Mouse (Mus musculus): ENCODE measurements around the gene Cntn1.
"Not testable (repeated sequence)": the region's sequence is repeated elsewhere in the genome, so short reads cannot be mapped to it uniquely, and the experiment has no call there.

Gene Cntn1

DNA sequence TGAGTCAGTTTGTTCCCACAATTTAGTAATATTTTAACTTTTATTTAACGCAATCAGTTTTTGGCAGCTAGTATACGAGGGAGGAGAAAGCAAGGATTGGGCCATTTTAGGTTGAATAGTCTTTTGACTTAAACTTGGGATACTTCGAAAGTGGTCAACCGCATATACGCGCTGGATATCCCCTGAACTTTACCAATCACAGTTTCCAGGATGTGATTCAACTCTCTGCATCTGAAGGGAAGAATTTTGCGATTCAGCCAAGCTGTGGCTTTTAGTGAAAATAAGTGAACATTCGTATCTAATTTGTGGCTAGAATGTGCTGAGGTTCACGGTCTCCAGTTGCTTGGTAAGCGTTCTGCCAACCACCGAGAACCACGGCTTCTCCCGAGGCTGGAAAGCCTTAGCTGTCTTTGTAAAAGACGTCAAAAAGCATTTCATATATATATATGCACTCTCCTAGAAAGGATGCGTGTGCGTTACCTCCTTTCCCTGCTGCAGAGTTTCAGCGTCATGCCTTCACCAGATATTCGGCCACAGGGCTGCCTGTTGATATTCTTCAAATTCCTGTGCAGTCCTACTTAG lies 217.9 kb downstream of the Cntn1 start:
- no peak for ATAC-seq (ENCODE audit: low TSS enrichment)

DNA sequence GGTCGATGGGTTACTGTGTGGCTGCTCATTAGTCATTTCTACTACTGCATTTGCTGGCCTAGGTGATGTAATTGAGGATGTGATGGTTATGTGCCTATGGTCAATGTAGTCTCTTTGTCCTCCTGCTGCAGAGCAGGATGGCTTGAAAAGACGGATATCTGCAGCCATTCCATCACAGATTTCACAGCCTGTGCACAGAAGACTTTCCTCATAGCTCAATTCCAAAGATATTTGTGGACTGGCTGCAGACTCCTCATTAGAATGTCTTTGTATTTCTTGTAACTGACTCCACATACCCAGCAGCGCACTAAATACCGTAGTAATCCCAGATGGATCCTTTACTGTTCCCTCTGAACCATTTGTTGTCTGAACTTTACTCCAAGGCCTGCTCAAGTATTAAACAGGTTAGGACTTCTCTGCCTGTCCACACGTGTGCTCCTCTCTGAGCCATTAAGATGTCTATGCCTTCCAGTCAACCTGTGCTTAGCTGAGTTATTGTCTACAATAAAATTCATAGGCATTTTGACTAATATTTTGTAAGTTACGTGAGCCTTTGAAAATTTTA lies 220.9 kb downstream of the Cntn1 start:
- ATAC-seq (ENCODE audit: low TSS enrichment) = no peak

DNA sequence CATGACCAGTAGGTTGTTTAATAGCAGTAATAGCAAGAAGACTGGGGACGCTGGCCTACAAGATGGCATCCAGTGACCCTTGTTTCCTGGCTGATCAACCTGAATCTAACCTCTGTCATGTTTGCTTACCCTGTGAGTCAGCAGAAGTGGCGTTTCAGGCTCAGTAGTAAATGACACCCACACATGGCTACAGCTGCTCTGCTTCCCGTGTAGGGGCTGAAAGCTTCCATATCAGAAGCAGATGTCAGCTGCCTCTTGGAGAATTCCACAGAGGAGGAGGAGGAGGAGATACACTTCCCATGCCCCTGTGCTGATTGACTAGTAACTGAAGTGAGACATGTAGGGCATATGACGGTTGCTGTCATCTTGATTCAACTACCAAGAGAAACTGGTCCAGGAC lies 225.9 kb downstream of the Cntn1 start:
- ATAC-seq (ENCODE audit: low TSS enrichment) = peak; percentile 73

- ATAC-seq (ENCODE audit: low TSS enrichment) = no peak
Observed at GRCm38 (mm10) chr15:92277984-92278383, 227.0 kb downstream of the Cntn1 start.

DNA sequence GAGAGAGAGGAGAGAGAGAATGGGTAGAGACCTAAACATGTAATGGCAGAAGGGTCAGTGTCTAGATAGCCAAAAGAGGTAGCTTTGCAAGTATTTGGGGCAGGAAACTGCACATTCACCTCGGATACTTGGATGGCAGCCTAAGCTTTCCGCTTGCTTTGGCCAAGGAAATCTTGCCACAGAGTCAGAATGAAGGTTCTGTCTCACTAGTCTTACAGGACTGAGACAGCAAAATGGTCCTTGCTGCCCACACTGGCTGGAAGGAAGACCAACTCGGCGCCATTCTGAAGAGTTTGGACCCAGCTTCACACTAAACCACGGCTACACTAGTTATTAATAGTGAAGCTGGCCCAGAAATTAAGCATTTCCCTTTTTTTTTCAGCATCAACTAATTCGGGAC lies 230.0 kb downstream of the Cntn1 start:
- no peak for ATAC-seq (ENCODE audit: low TSS enrichment)

- ATAC-seq (ENCODE audit: low TSS enrichment) = no peak
Observed at GRCm38 (mm10) chr15:92287616-92288015, 236.7 kb downstream of the Cntn1 start.

DNA sequence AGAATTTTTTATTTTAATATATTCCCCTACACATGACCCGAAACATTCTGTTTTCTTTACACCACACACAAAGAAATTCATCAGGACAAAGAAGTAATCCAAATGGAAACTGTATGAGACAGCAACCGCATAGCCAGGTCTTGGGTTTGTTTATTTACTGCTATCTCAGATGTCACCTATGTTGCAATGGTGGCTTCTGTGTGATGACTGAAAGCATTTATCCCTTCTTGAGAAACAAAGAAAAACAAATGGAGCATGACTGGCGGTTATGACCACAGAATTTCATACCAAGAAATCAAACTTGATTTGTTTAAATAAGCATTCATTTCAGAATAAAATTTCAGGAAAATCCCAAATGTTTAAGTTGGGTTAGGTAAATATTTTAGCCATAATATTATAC lies 245.5 kb downstream of the Cntn1 start:
- no peak for ATAC-seq (ENCODE audit: low TSS enrichment)

DNA sequence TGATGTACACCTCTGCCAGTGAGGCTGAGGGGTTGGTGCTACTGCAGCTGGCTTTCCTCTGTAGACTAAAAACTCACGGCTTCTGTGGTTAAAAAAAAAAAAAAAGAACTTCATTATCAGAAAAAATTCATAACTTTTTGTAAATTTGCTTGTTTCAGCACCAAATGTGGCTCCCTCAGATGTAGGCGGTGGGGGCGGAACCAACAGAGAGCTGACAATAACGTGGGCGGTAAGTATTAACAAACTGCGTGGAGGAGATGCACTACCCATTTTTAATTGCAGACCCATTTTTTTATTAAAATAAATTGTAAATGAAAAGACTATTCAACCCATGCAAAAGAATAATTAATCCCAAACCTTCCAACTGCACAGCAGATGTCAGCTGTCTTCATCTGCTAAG lies 251.8 kb downstream of the Cntn1 start:
- no peak for ATAC-seq (ENCODE audit: low TSS enrichment)

- ATAC-seq (ENCODE audit: low TSS enrichment) = peak; percentile 41; the same call in 1 of the 2 replicates
Observed at GRCm38 (mm10) chr15:92304221-92304620, 253.3 kb downstream of the Cntn1 start.

GRCm38 (mm10) chr15:92321959-92322358 lies 271.0 kb downstream of the Cntn1 start:
- ATAC-seq (ENCODE audit: low TSS enrichment) = peak; percentile 79

- no peak for ATAC-seq (ENCODE audit: low TSS enrichment)
Observed at GRCm38 (mm10) chr15:92327111-92327510, 276.1 kb downstream of the Cntn1 start.

DNA sequence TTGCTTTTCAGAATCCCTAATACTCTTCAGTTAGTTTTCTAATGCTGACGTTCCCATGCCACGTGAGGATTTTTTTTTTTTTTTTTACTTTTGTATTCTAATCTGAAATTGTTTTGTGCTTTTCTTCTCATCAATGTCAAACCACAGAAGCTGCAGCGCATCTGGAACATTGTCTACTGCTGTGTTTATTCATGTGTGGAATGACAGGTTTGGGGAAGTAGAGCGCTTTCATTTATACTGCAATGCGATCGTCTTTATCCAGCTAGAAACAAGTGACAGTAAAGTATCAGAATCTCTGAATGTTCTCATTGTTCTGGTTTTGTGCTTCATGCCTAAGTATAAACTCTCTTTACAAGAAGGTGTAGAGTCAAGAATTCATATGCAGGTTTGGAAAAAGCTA lies 289.3 kb downstream of the Cntn1 start:
- no peak for ATAC-seq (ENCODE audit: low TSS enrichment)

DNA sequence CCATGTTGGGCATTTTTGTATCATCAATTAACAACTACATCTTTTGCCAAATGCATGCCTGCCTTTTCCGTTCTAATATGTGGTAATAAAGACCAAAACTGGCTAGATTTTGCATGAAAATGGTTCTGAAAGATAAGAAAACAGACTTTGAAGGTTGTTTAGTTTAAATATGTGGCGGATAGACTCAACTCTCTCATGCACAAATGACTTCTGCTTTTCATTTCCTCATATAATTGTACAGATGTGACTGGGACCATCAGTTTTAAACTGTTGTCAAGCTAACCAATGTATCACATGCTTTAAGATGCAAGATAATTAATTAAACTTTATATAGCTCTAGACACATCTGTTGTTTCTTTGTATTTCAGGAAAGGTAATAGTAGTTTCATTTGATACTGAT lies 290.5 kb downstream of the Cntn1 start:
- ATAC-seq (ENCODE audit: low TSS enrichment) = no peak

GRCm38 (mm10) chr15:92344136-92344869 lies 293.3 kb downstream of the Cntn1 start:
- ATAC-seq (ENCODE audit: low TSS enrichment) = no peak

- no peak for ATAC-seq (ENCODE audit: low TSS enrichment)
Observed at GRCm38 (mm10) chr15:92347426-92347825, 296.5 kb downstream of the Cntn1 start.

- ATAC-seq (ENCODE audit: low TSS enrichment) = no peak
Observed at GRCm38 (mm10) chr15:92347902-92348301, 296.9 kb downstream of the Cntn1 start.

DNA sequence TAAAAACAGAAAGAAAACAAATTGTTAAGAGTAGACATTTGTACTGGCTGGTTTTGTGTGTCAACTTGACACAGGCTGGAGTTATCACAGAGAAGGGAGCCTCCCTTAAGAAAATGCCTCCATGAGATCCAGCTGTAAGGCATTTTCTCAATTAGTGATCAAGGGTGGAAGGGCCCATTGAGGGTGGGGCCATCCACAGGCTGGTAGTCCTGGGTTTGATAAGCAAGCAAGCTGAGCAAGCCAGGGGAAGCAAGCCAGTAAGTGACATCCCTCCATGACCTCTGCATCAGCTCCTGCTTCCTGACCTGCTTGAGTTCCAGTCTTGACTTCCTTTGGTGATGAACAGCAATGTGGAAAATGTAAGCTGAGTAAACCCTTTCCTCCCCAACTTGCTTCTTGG lies 297.5 kb downstream of the Cntn1 start:
- not testable (repeated sequence) for ATAC-seq (ENCODE audit: low TSS enrichment)

DNA sequence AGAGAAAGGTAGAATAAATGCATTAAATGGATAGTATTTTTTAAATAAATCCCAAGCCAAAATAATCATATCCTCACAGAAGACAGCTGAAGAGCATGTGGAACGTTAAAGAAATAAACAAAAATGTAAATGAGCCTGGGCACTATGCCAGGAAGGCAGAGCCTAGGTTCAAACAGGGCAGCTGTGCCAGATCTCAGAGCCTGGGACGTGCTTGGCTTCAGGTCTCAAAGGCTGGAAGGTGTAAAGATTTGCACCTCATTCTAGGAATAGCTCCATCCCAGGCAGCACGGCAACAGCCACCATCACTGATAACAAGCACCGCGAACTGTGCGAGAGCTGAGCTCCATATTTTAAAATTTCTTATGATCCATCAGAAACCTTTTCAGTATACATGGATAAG lies 313.2 kb downstream of the Cntn1 start:
- peak; percentile 44; the same call in 1 of the 2 replicates for ATAC-seq (ENCODE audit: low TSS enrichment)

DNA sequence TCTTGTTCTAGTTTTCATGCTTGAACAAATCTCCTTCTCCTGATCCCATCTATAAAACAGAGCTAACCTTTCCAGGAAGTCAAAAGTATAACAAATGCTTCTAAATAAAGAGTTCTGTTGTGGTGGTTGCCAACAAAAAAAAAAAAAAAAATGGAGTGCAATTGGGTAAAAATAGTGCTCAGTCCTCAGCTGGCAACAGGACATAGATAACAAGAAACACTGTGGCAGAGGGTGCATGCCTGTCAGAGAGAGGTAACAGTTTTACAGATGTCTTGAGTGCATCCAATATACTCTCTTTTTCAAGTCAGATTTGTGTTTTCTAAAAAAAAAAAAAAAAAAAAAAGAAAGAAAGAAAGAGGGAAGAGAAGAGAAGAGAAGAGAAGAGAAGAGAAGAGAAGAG lies 313.6 kb downstream of the Cntn1 start:
- ATAC-seq (ENCODE audit: low TSS enrichment) = no peak

Measured in frontal cortex, adult (tissue).